Mouse (Mus musculus) left cerebral cortex, adult 18-20 months (tissue): ENCODE results near the gene Sstr4. TPM values are rescaled to one million over a fixed set of nuclear protein-coding genes. Genes with fewer than 3 reads are reported as not detected.

Experiments used
- DNase-seq, 2 experiments: peaks; one replicate each; pipeline ENCODE4 v3.0.0; 2021 to 2022; ENCODE audit warnings: low spot score in 2 of 2, mixed read lengths in 1 of 2
- total RNA-seq, 2 experiments: library from RNA; stranded (reverse); gene quantifications; 2 replicates each; pipeline ENCODE4 v1.2.3; 2021

Sstr4 gene
- total RNA-seq, 2 experiments from 2014 or later, result 27.4 to 35.5 TPM

- DNase-seq, result no peak
Observed at GRCm38 (mm10) chr2:148393149-148393548, 2.0 kb upstream of the Sstr4 start.

GRCm38 (mm10) chr2:148393846-148394245, 1.3 kb upstream of the Sstr4 start:
- no peak for DNase-seq

GRCm38 (mm10) chr2:148396209-148396608, 1.1 kb downstream of the Sstr4 start:
- peak in 1 of 2 experiments; percentile 29 for DNase-seq

- no peak for DNase-seq
Observed at GRCm38 (mm10) chr2:148397015-148397783, 2.1 kb downstream of the Sstr4 start.

GRCm38 (mm10) chr2:148397784-148398100, 2.6 kb downstream of the Sstr4 start:
- no peak for DNase-seq

GRCm38 (mm10) chr2:148398901-148399685, 3.9 kb downstream of the Sstr4 start:
- no peak for DNase-seq

- no peak for DNase-seq
Observed at GRCm38 (mm10) chr2:148402227-148402626, 7.1 kb downstream of the Sstr4 start.

GRCm38 (mm10) chr2:148404906-148405305, 9.8 kb downstream of the Sstr4 start:
- DNase-seq, result no peak

- peak; percentile 17 to 22 for DNase-seq
Observed at GRCm38 (mm10) chr2:148406160-148406970, 11.2 kb downstream of the Sstr4 start.

GRCm38 (mm10) chr2:148406971-148407869, 12.1 kb downstream of the Sstr4 start:
- DNase-seq, result no peak

GRCm38 (mm10) chr2:148407870-148408760, 13.0 kb downstream of the Sstr4 start, which contains the start of gene Thbd:
TSS of gene Thbd (minus strand) at chr2:148408188.
- no peak for DNase-seq

- no peak for DNase-seq
Observed at GRCm38 (mm10) chr2:148408761-148409120, 13.6 kb downstream of the Sstr4 start.

- DNase-seq, result peak; percentile 70 to 71
Observed at GRCm38 (mm10) chr2:148409141-148409540, 14.0 kb downstream of the Sstr4 start.

- no peak for DNase-seq
Observed at GRCm38 (mm10) chr2:148409821-148410220, 14.7 kb downstream of the Sstr4 start.

GRCm38 (mm10) chr2:148419151-148419550, 24.0 kb downstream of the Sstr4 start:
- no peak for DNase-seq

GRCm38 (mm10) chr2:148419776-148420175, 24.6 kb downstream of the Sstr4 start:
- DNase-seq, result no peak

GRCm38 (mm10) chr2:148421112-148421511, 26.0 kb downstream of the Sstr4 start:
- no peak for DNase-seq

GRCm38 (mm10) chr2:148421706-148422105, 26.6 kb downstream of the Sstr4 start:
- no peak for DNase-seq

GRCm38 (mm10) chr2:148425709-148426382, 30.7 kb downstream of the Sstr4 start:
- DNase-seq, result no peak
